Mouse (Mus musculus): ENCODE results near the gene Pgam5.

The Pgam5 gene

DNA sequence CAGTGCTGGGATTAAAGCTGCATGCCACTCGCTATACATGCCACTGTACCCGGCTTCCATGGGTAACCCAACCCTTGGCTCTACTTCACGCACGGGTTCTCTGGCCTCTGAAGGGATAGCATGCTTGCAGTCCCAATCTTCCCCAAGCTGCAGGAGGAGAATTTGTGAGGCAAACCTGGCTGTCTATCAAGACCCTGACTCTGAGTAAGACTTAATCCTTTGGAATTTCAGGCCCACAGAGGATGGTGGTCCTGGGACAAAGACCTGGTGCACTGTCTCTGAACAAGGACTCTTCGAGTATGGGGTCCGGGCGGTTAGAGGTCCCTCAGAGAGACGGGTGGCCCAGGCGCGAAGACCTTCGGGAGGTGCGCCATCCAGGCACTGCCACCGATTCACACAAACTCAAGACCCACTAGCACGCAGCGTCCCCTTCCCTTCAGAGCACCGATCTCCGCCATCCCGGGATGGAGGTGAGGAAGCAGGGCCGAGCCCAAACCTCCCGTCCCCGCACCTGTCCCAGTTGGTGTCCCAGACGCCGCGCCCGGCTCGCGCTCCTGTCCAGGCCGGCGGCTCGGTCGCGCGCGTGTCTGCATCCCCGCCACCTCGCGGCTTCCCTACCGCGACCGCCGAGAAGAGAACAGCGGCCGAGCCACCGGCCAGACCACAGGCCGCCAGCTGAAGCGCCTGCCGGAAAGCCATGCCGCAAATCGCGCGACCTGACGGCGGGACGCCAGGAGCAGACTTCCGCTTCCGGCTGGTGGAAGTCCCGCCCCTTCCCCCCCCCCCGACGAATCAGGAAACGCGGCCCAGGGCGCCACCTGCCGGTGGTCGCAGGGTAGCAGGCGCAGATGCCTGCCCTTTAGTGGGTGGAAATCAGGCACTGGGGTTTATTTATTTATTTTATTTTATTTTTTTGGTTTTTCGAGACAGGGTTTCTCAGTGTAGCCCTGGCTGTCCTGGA lies at the start of gene Pgam5:
TSS of gene Pgam5 (minus strand) at position 773 of the 961 bp plus-strand sequence.
- DNase-seq (ENCODE audit: low read depth, low spot score): peak; percentile 89

- no peak for DNase-seq (ENCODE audit: low read depth, low spot score)
These were observed 43.4 kb upstream of the Pgam5 start for GRCm38 (mm10) chr5:110313127-110313526.

DNA sequence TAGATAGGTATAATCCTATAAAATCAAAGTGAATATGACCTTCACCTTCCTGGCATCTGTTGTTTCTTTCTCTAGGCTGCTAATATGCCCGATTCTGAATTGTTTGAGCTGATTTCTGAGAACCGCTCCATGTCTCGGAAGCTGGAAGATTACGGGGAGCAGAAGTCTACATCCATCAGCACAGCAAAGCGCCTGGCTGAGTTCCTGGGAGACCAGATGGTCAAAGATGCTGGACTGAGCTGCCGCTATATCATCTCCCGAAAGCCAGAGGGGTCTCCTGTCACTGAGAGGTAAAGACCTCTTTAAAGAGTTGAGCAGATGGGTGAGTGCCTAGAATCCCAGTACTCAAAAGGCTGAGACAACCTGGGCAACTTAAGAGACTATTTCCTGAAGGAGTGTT lies 39.1 kb upstream of the Pgam5 start:
- no peak for DNase-seq (ENCODE audit: low read depth, low spot score)

DNA sequence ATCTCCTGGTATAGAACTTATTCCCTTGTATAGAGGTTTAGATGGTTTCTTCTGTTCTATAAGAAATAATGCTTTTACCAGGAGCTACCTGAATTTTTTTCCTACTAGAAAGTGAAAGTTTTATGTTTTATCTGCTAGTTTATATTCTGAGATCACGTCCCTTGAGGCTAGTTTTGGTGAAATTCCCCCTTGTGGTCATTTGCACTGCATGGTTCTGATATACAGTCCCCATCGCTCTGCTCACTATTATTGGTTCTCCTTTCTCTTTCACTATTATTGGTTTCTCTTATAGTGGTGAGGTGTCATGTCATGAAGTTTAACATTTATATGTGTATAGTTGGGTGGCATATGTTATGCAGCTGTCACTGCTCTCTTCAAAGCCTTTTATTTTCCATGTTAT lies 30.9 kb upstream of the Pgam5 start:
- DNase-seq (ENCODE audit: low read depth, low spot score): no peak

- DNase-seq (ENCODE audit: low read depth, low spot score): no peak
These were observed 26.9 kb upstream of the Pgam5 start for GRCm38 (mm10) chr5:110296637-110297036.

- DNase-seq (ENCODE audit: low read depth, low spot score): no peak
These were observed 21.9 kb upstream of the Pgam5 start for GRCm38 (mm10) chr5:110291649-110292048.

GRCm38 (mm10) chr5:110287084-110287475 lies 17.4 kb upstream of the Pgam5 start:
- DNase-seq (ENCODE audit: low read depth, low spot score): peak; percentile 23

GRCm38 (mm10) chr5:110286446-110287083 lies 16.9 kb upstream of the Pgam5 start:
- DNase-seq (ENCODE audit: low read depth, low spot score): peak; percentile 42

GRCm38 (mm10) chr5:110285770-110286445 lies 16.2 kb upstream of the Pgam5 start, which contains the start of the genes Pxmp2 and Pole:
Gene Pxmp2 (minus strand): TSS chr5:110286186.
Gene Pole (plus strand): TSS chr5:110286306.
- peak; percentile 94 for DNase-seq (ENCODE audit: low read depth, low spot score)

DNA sequence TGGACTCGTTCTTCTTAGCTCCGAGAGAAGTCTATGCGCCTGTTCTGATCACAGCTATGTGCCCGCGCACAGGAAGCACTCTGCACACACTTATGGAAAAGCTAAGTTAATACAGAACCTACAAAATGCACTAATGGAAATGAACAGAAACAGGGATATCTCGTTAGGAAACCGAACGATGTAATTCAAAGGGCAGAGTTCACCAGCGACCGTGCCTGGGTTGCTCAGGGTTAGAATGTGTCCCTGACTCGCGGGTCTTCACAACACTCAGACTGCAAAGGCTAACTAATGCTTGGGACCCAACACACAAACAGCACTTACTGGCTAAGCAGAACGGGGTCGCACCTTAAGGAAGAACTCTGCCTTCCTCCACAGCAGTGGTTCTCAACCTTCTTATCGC lies 15.4 kb upstream of the Pgam5 start:
- DNase-seq (ENCODE audit: low read depth, low spot score): no peak

DNA sequence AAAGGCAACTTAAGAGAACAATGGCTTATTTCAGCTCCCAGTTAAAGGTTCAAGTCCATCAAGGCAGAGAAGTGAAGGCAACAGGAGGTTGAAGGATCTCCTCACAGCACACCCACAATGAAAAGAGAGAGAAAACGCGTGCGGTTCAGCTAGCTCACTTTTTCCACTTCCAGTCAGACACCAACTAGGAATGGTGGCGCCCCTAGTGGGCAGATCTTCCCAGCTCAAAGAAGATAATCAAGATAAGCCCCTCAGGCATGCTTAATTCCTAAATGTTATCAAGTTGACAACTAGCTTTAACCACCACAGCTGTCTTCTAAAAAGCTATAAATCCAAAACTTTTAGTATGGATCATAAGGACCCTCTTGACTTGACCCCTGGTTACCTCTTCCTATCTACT lies 14.8 kb upstream of the Pgam5 start:
- DNase-seq (ENCODE audit: low read depth, low spot score): peak; percentile 88

DNA sequence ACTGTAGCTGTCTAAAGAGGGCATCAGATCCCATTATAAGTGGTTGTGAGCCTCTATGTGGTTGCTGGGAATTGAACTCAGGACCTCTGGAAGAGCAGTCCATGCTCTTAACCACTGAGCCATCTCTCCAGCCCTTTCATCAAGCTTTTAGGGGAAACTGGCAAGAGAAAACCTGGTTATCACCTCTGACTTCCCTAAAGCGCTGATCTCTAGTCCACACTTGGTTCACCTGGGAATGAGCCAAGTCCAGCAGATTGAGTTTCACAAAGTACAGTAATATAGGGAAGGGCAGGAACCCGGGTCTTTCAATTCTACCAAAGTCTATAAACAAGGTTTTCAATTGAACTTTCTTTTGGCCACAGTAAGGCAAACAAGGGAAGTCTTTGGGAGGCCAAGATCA lies 12.3 kb upstream of the Pgam5 start:
- no peak for DNase-seq (ENCODE audit: low read depth, low spot score)

- no peak for DNase-seq (ENCODE audit: low read depth, low spot score)
These were observed 7.2 kb upstream of the Pgam5 start for GRCm38 (mm10) chr5:110276910-110277309.

- no peak for DNase-seq (ENCODE audit: low read depth, low spot score)
These were observed 6.7 kb upstream of the Pgam5 start for GRCm38 (mm10) chr5:110276391-110276790.

- no peak for DNase-seq (ENCODE audit: low read depth, low spot score)
These were observed 5.1 kb upstream of the Pgam5 start for GRCm38 (mm10) chr5:110274846-110275245.

- no peak for DNase-seq (ENCODE audit: low read depth, low spot score)
These were observed 4.4 kb upstream of the Pgam5 start for GRCm38 (mm10) chr5:110274147-110274546.

DNA sequence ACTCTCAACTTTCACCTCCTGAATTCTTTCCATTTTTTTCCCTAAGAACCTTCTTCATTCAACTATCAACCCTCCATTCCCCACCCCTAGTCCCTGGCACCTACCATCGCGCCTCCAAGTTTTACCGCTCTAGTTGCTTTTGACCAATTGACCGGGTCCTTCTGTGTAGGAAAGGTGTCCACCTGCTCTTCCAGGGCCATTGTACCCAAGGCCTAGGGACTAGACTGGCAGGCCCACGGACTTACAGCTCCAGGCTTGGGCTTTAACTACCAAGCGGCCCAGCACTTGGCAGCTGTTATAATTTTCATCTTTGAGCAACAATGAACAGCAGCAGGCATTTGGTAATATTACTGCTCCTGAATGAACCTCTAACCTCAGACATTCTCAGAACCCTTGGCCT lies 529 bp upstream of the Pgam5 start:
- no peak for DNase-seq (ENCODE audit: low read depth, low spot score)

DNA sequence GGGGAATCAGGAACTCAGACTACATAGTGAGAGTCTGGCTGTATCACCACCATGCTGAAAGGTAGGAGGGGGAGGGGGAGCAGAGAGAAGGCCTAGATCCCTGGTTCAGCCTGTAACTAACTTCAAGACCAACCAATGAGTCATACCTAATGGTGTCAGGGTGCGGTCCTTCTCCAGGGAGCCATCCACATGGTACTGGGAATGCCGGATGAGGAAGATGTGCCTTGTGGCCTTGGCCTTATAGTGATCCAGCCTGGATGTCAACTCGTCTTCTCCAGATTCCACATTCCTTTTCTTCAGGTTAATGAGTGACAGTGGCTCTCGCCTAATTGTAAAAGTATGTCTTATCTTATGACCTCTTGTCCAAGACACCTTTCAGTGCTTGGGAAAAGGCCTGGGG lies 2.8 kb downstream of the Pgam5 start:
- peak; percentile 29 for DNase-seq (ENCODE audit: low read depth, low spot score)

GRCm38 (mm10) chr5:110244091-110244490 lies 25.6 kb downstream of the Pgam5 start:
- DNase-seq (ENCODE audit: low read depth, low spot score): no peak

DNA sequence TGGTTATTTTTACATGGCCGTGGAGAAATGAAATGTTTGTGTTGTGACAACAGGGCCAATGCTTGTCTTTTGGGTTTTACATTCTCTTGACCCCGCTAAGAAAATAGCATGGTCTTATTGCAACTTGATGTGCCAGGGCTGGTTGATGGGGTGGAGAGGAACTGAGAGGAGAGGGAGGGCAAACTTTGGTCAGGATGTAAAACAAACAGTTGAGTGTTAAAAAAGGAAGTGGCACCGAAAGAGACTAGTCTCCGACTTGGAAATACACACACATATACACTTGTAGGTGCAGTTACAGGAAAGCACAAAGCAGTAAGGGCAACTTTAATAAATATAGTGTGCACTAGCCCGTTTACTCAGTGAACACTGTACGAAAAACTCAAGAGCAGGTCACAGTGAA lies 37.4 kb downstream of the Pgam5 start:
- DNase-seq (ENCODE audit: low read depth, low spot score): no peak

DNA sequence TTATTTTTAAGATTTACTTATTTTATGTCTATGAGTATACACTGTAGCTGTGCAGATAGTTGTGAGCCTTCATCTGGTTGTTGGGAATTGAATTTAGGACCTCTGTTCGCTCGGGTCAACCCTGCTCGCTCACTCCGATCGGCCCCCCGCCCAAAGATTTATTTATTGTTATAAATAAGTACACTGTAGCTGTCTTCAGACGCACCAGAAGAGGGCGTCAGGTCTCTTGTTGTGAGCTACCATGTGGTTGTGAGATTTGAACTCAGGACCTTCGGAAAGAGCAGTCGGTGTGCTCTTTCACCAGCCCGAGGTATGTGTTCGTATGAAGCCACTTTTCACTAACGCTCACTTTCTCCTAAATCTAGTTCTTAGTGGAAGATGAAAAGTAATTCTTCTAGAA lies 38.1 kb downstream of the Pgam5 start:
- DNase-seq (ENCODE audit: low read depth, low spot score): peak; percentile 51

GRCm38 (mm10) chr5:110230780-110231461 lies 38.8 kb downstream of the Pgam5 start, which contains the start of gene Ankle2:
Gene Ankle2 (plus strand): TSS chr5:110231004.
- DNase-seq (ENCODE audit: low read depth, low spot score): peak; percentile 94
